Mouse (Mus musculus): ENCODE measurements around the gene Calm2.

GRCm38 (mm10) chr17:87427511-87427910 is 19.2 kb downstream of the Calm2 start, which contains the start of gene Stpg4:
- TF ChIP-seq CTCF (IDR thresholded peaks at IDR 0.05; ENCODE audit: low read depth) (no peak), EP300 (IDR thresholded peaks at IDR 0.05; ENCODE audit: low read depth) (no peak)

All from liver, embryonic 14.5 days (tissue).